Comparison of ENCODE assay signal across 16 mouse cellular contexts in genomic region chr14:59070056-59070455, GRCm38 (mm10).
"Had no signal": no experiment of that assay in that cellular context is flagged by ENCODE, and none has a peak within 500 bp of the region (broad histone marks: within the 10 kb centered on the region; RNA-seq: fewer than 3 reads in every experiment).

No protein-coding gene starts in this region.

- H3K9ac ChIP-seq: neural tube, embryonic 13.5 days; neural tube, embryonic 15.5 days; stomach, embryonic 15.5 days had no signal

- DNase-seq: retina, postnatal 1 day; right cerebral cortex, adult 18-20 months; right cerebral cortex, postnatal 14 days; right cerebral cortex, postnatal 25 days; right cerebral cortex, postnatal 4 days; spleen, adult 18-20 months; thymus, adult 18-20 months; thymus, adult 2 months; thymus, postnatal 14 days; thymus, postnatal 25 days; thymus, postnatal 36 days; thymus, postnatal 4 days had no signal

- H3K27ac ChIP-seq: neural tube, embryonic 13.5 days; neural tube, embryonic 15.5 days; stomach, embryonic 15.5 days; stomach, postnatal 0 days had no signal

- H3K4me1 ChIP-seq: neural tube, embryonic 15.5 days; stomach, embryonic 15.5 days had no signal

- H3K4me2 ChIP-seq: neural tube, embryonic 13.5 days; neural tube, embryonic 15.5 days; stomach, embryonic 15.5 days had no signal

- H3K36me3 ChIP-seq: neural tube, embryonic 13.5 days; neural tube, embryonic 15.5 days; stomach, embryonic 15.5 days had no signal

- H3K27me3 ChIP-seq: neural tube, embryonic 13.5 days; neural tube, embryonic 15.5 days; stomach, embryonic 15.5 days had no signal

- H3K4me3 ChIP-seq: neural tube, embryonic 13.5 days; neural tube, embryonic 15.5 days; stomach, embryonic 15.5 days had no signal

- H3K9me3 ChIP-seq: neural tube, embryonic 13.5 days; neural tube, embryonic 15.5 days; stomach, embryonic 15.5 days had no signal
